Mouse (Mus musculus) frontal cortex, adult (tissue): ENCODE measurements around the gene Olfm1.

ENCODE experiments used
- ATAC-seq: cut with Nextera tagmentation; 2 replicates; pipeline ENCODE4 v1.9.2; 2017; ENCODE audit warnings: mild to moderate bottlenecking, moderate library complexity, mixed read lengths; ENCODE audit not compliant: low TSS enrichment

The Olfm1 gene

DNA sequence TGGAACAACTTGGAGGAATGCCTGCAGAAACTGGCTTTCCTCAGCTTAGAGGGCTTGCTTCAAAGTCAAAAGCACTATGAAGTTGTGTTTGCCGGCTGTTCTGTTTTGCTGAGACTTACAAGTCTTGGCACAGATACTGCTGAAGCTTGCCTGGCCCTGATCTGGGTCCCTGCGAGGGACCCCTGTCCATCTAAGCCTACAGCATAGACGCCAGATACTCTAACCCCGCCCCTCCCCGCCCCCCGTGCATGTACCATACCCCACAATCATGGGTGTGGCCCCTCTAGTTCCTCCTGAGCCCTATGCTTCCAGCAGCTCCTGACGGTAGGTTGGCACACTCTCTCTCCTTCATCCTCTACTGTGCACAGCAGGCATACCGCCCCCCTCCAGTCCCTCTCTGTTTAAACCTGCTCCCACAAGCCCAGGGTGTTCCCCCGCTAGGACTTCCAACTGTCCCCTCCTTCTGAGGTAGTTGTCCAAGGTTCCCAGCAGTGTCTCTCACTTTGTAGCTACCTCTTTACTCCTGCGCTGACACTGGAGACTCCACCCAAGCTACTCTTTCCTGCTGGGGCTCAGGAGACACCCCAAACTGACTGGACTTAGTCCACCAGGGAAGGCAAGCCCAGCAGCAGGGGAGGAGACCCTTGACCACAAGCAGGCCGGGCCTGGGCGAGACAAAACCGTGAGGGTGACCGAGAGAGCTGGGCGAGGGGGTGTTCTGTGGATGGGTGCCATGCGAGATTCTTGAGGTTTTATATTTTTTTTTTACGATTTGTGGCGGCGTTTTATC lies 12.1 kb downstream of the Olfm1 start:
- peak; percentile 15; the same call in 1 of the 2 replicates for ATAC-seq

GRCm38 (mm10) chr2:28205467-28205805 lies 12.6 kb downstream of the Olfm1 start:
- ATAC-seq = peak; percentile 45

- no peak for ATAC-seq
These were observed 13.2 kb downstream of the Olfm1 start for GRCm38 (mm10) chr2:28205870-28206421.

DNA sequence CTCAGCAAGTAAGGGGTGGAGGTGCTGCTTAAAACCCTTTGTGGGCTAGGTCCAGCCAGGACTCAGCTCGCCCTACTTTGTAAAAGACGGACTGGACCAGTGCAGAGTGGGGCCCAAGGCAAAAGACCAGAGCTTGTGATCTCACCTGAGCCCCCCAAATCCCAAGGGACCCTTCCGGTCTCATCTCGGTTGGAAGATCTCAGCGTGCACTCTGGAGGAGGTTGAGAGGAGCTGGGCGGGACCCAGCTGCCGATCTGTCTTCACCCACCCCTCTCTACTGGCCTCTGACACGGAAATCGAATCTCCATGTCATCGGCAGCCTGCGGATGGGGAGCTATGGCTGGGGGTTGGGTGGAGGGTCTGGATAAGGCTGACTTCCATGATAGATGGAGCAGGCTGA lies 13.7 kb downstream of the Olfm1 start:
- no peak for ATAC-seq

DNA sequence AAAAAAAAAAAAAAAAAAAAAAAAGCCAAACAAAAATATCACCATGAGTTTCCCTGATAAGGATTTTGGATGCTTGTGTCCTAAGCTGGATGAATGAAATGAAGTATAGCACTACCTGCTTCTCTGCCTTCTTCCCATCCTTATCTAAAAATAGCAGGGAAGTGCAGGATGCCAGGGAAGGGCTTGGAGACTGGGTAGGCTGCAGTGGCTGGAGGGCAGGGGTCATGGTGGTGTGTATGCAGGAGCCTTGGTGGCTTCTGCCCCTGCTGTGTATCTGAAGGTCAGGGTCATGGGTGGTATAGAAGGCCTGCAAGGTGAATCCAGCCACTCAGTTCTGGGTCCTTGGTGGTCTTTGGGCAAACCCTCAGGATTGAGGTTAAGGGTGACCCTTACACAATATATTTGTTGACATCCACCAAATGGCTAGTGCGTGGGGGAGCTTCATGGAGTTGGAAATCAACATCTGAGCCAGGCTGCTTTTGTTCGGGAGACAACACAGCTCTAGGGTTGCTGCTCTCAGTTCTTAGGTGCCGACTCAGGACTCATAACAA lies 14.5 kb downstream of the Olfm1 start:
- ATAC-seq = no peak

DNA sequence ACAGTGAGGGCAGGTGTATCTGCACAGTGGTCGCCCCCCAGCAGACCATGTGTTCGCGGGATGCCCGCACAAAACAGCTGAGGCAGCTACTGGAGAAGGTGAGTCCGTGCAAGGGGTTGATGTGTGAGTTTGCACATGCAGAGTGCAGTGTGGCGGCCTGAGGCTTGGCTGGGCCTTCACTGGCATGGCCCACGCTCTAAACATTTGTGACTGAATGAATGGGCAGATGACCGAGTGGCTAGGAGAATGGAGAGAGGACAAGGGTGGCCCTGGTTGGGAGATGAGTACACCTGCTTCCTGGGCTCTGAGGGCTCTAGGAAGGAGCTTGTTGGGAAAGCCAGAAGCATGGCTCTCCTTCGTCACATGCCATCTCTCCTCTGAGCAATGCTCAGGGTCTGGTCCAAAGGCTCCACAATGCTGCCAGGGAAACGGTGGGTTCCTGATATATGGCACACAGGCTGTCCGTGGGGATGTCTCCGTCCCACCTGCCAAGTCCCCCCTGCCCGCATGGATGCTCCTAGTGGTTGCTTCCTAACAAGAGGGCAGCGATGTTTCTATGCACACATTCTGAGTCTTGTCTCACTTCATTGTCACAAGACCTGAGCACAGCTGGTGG lies 15.4 kb downstream of the Olfm1 start:
- ATAC-seq = no peak

- ATAC-seq = no peak
These were observed 16.4 kb downstream of the Olfm1 start for GRCm38 (mm10) chr2:28209211-28209610.

- ATAC-seq = peak; percentile 15; the same call in 1 of the 2 replicates
These were observed 16.9 kb downstream of the Olfm1 start for GRCm38 (mm10) chr2:28209653-28210052.

GRCm38 (mm10) chr2:28210273-28210672 lies 17.5 kb downstream of the Olfm1 start:
- ATAC-seq = no peak

- ATAC-seq = peak; percentile 42; the same call in 1 of the 2 replicates
These were observed 18.9 kb downstream of the Olfm1 start for GRCm38 (mm10) chr2:28211531-28212281.

DNA sequence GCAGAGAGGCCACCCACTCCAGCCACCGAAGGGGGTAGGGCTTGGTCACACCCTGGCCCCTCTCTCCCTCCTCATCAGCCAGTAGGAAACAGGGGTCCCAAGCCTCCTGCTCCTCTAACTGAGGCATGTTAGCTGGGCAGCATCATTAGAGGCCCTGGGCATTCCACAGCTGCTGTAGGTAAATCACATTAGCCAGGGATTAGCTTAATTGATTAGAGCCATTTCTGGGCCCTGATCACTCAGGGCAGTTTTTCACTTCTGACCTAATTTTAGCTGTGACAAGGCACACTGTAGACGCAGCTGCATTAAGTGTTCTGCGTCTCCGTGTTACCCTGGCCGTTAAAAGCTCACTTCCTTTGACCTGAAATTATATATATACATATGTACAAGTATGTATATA lies 20.1 kb downstream of the Olfm1 start:
- no peak for ATAC-seq

- ATAC-seq = no peak
These were observed 23.5 kb downstream of the Olfm1 start for GRCm38 (mm10) chr2:28216211-28216775.

- ATAC-seq = no peak
These were observed 25.0 kb downstream of the Olfm1 start for GRCm38 (mm10) chr2:28217783-28218182.

DNA sequence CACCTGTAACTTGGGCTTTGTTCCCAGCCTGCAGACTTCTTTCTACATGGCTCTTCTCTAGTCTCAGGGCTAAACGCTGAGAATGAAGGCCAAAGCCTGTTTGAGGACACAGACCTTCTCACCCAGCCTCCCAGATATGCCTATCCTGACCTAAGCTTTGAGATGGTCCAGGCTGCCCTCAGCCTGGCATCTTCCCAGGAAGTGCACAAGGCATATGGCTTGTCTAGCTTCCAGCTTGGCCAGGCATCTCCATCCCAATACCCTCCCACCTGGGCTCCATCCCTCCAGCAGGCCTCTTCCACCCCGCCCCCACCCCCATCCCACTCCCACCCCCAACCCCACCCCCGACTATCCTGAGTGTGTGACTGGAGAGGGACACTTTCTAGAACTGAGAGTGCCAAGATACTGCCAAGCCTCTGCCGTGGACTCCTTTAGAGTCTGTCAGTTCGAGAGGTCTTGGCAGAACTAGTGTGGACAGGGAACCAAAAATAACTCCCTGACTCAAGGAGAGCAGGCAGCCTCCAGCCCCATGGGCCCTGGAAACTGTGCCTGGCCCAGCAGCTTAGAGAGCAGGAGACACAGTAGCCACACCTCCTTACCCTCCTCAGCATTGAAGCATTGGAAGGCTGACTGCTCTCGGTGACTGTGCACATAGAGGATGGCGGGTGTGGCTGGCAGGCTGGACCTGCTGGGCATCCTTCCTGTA lies 26.0 kb downstream of the Olfm1 start:
- peak; percentile 38 for ATAC-seq

DNA sequence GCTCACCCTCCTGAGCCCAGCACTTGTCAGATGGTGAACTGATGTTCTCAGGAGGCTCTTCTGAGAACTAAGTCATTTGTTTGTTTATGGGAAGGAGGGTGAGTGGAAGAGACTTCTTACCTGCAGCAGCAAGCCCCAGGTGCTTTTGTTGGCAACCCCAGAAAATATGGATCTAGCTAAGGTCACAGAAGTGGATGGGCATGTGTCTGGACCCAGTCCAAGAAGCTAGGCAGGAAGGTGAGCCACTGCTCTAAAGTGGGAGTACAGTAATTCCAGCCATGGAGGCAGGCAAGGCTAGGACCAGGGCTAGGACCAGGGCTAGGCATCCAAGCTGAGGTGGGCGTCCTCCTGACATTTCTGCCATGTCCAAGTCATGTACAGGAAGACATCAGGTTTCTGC lies 26.8 kb downstream of the Olfm1 start:
- no peak for ATAC-seq

- no peak for ATAC-seq
These were observed 29.0 kb downstream of the Olfm1 start for GRCm38 (mm10) chr2:28221803-28222202.

GRCm38 (mm10) chr2:28224819-28225218 lies 32.0 kb downstream of the Olfm1 start:
- no peak for ATAC-seq

DNA sequence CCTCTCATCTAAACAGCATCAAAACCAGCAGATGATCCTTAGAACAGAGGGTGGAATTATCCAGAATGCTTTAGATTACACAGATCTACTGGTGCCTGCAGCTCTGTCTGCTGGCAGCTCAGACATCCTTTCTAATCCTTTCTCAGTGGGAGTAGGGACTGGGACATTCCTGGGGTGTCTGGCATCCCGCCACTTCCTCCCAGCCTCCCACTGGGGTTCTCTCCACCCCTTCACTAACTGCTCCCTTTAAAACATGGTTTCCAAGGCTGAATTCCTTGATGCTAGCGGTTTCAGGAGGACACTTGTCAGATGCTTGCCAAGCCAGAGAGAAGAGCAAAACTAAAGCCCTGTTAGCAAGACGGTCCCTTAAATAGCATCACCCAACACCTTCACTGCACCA lies 33.1 kb downstream of the Olfm1 start:
- peak; percentile 63 for ATAC-seq

DNA sequence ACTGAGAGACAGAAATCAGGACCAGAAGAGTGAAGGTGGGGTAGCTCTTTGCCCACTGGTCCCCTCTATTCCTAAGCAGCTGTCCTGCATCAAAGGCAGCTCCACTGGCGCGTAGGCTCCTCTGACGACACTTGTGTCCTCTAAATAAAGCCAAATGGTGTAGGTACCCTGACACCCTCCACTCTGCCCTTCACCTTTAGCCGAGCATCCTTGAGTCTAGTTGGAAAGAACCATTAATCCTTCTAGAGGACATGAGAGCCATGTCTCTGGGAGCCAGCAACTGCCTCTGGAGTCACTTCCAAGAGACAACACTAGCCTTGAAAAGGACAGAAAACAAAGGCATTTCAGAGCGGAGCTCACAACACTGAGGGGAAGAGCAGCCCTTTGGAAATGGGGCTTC lies 34.2 kb downstream of the Olfm1 start:
- no peak for ATAC-seq

GRCm38 (mm10) chr2:28227589-28228191 lies 34.9 kb downstream of the Olfm1 start:
- ATAC-seq = no peak

DNA sequence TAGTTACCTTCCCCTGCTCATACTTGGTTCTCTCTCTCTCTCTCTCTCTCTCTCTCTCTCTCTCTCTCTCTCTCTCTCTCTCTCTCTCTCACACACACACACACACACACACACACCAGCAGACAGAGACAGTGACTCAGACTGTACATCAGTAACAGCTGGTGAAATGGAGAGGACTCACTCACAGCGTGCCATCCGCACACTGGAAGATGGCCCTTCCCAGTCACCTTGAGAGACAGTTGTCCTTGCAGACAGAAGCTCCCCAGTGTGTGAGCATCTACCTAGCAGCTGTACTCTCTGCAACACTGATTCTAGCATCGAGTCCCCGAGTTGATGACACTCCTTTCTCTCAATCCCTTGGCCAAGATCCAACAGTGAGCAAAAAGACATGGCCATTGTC lies 35.6 kb downstream of the Olfm1 start:
- ATAC-seq = no peak
